Mouse (Mus musculus) cerebellum, adult 2 months (tissue): ENCODE results near the gene Galnt9.

ENCODE experiments used
- CTCF ChIP-seq: fragments of 200-500 bp; IDR thresholded peaks from 2 replicates; pipeline ENCODE4 v1.5.1; 2011; ENCODE audit warnings: low read depth, mild to moderate bottlenecking, control low read depth, low read length, moderate library complexity, borderline replicate concordance; ENCODE audit not compliant: insufficient read depth
- POLR2A ChIP-seq: fragments of 200-500 bp; IDR thresholded peaks from 2 replicates; pipeline ENCODE4 v1.6.1; 2011; ENCODE audit warnings: low read length, control low read depth, borderline replicate concordance; ENCODE audit not compliant: insufficient read depth

GRCm38 (mm10) chr5:110664750-110665269 lies 120.7 kb downstream of the Galnt9 start:
- TF ChIP-seq CTCF (no peak), POLR2A (no peak)
